Mouse (Mus musculus) bone marrow, adult 2 months (tissue): ENCODE measurements around the gene Daxx. TPM values are rescaled to one million over a fixed set of nuclear protein-coding genes. Genes with fewer than 3 reads are reported as not detected.
A peak's percentile ranks its signal among the peaks of the same experiment; 100 is the strongest.

Experiments used
- H3K27ac ChIP-seq: fragments of 200-500 bp; 2 replicates; pipeline ENCODE4 v1.5.1; 2012; ENCODE audit warnings: low read depth, mild to moderate bottlenecking, control low read depth, inconsistent platforms, low read length; ENCODE audit not compliant: control insufficient read depth, poor library complexity, insufficient read depth
- H3K4me1 ChIP-seq: fragments of 200-500 bp; 2 replicates; pipeline ENCODE4 v1.6.1; 2011; ENCODE audit warnings: low read length; ENCODE audit not compliant: control insufficient read depth, insufficient read depth
- H3K4me3 ChIP-seq: fragments of 200-500 bp; replicated peaks from 2 replicates; pipeline ENCODE3; 2011; ENCODE audit warnings: mild to moderate bottlenecking, low read depth, low read length, control low read depth; ENCODE audit not compliant: control insufficient read depth
- CTCF ChIP-seq: fragments of 200-500 bp; IDR thresholded peaks from 2 replicates; pipeline ENCODE4 v1.5.1; 2011; ENCODE audit warnings: low read length, control low read depth; ENCODE audit not compliant: control insufficient read depth, insufficient read depth
- POLR2A ChIP-seq: fragments of 200-500 bp; IDR thresholded peaks from 2 replicates; pipeline ENCODE4 v1.6.1; 2011; ENCODE audit warnings: low read depth, mild to moderate bottlenecking, control low read depth, low read length, borderline replicate concordance; ENCODE audit not compliant: control insufficient read depth
- WGBS: fragments of 180-500 bp; shearing (Covaris S2); methylation state at CpG from one replicate; pipeline ENCODE4 v1.1.7; 2018; 5-methylcytosine and 5-hydroxymethylcytosine counted together
- polyA plus RNA-seq: library from polyadenylated mRNA; stranded (reverse); fragments of >200 nt; gene quantifications from 2 replicates; pipeline ENCODE4 v1.2.4, GENCODE M21; 2011; ENCODE audit warnings: low replicate concordance; ENCODE audit not compliant: missing spikeins, insufficient read depth, insufficient read length

Gene Daxx
- polyA plus RNA-seq, 1 experiment, result 42.3 TPM

GRCm38 (mm10) chr17:33911052-33911812, 2.0 kb downstream of the Daxx start:
- 88% methylated on average over 31 of the region's 31 CpGs for WGBS
- Histone ChIP-seq H3K4me1 (peaks cover 2% of the 10 kb centered on the region), H3K27ac (no peak overlapping the region), H3K4me3 (no peak overlapping the region)
- TF ChIP-seq POLR2A (no peak), CTCF (no peak)

- TF ChIP-seq POLR2A, result no peak
- no peak for TF ChIP-seq CTCF
- H3K27ac ChIP-seq, result no peak overlapping the region
- 91% methylated on average over 28 of the region's 28 CpGs for WGBS
- H3K4me1 ChIP-seq, result peaks cover 3% of the 10 kb centered on the region
- H3K4me3 ChIP-seq, result no peak overlapping the region
These were observed 2.7 kb downstream of the Daxx start for GRCm38 (mm10) chr17:33911813-33912414.

GRCm38 (mm10) chr17:33913264-33913663, 4.0 kb downstream of the Daxx start:
- WGBS, result 80% methylated on average over 10 of the region's 10 CpGs
- H3K27ac ChIP-seq, result no peak overlapping the region
- peaks cover 5% of the 10 kb centered on the region for H3K4me1 ChIP-seq

GRCm38 (mm10) chr17:33913905-33914304, 4.7 kb downstream of the Daxx start:
- WGBS, result 90% methylated on average over 8 of the region's 8 CpGs

More at GRCm38 (mm10) chr17:33913264-33913663, 4.0 kb downstream of the Daxx start:
- TF ChIP-seq POLR2A (no peak), CTCF (no peak)
- no peak overlapping the region for H3K4me3 ChIP-seq

GRCm38 (mm10) chr17:33914969-33915391, 5.8 kb downstream of the Daxx start:
- no peak overlapping the region for H3K27ac ChIP-seq
- 76% methylated on average over 13 of the region's 13 CpGs for WGBS
- TF ChIP-seq CTCF (peak; percentile 23; the same call in 1 of the 2 replicates), POLR2A (no peak)
- peak overlapping the region; percentile 35 for H3K4me3 ChIP-seq
- peaks cover 6% of the 10 kb centered on the region for H3K4me1 ChIP-seq

More at GRCm38 (mm10) chr17:33913905-33914304, 4.7 kb downstream of the Daxx start:
- TF ChIP-seq POLR2A (no peak), CTCF (no peak)
- H3K4me3 ChIP-seq, result no peak overlapping the region
- H3K27ac ChIP-seq, result no peak overlapping the region
- H3K4me1 ChIP-seq, result peaks cover 6% of the 10 kb centered on the region

- H3K4me1 ChIP-seq, result peaks cover 6% of the 10 kb centered on the region
- under 1% methylated on average over 33 of the region's 34 CpGs for WGBS
- TF ChIP-seq CTCF (no peak), POLR2A (peak; percentile 36; the same call in 1 of the 2 replicates)
- H3K4me3 ChIP-seq, result peak within 1 kb of the TSS; percentile 66
- H3K27ac ChIP-seq, result peak within 1 kb of the TSS; percentile 54
These were observed 6.5 kb downstream of the Daxx start, which contains the start of the genes Tapbp and Zbtb22 for GRCm38 (mm10) chr17:33915671-33916250. Gene Tapbp, plus strand, starts transcription at chr17:33915899. Gene Zbtb22, plus strand, starts transcription at chr17:33915904.

GRCm38 (mm10) chr17:33916294-33916693, 7.1 kb downstream of the Daxx start:
- TF ChIP-seq POLR2A, result no peak
- TF ChIP-seq CTCF, result no peak
- Histone ChIP-seq H3K4me1 (peaks cover 6% of the 10 kb centered on the region), H3K4me3 (peak overlapping the region; percentile 66), H3K27ac (no peak overlapping the region)
- under 1% methylated on average over 16 of the region's 20 CpGs for WGBS
